Mouse (Mus musculus) forelimb bud, embryonic 11.5 days (tissue): ENCODE data around the gene Klhl23.
A peak's percentile ranks its signal among the peaks of the same experiment; 100 is the strongest.

Experiments used
- DNase-seq: peaks from one replicate; pipeline ENCODE4 v3.0.0-alpha.2; 2012; ENCODE audit warnings: low read depth, low spot score

The Klhl23 gene

GRCm38 (mm10) chr2:69829680-69830079 is 7.9 kb downstream of the Klhl23 start:
- DNase-seq = no peak

GRCm38 (mm10) chr2:69830116-69830515 is 8.4 kb downstream of the Klhl23 start:
- no peak for DNase-seq

GRCm38 (mm10) chr2:69837244-69837967 is 15.7 kb downstream of the Klhl23 start:
- DNase-seq = no peak

- no peak for DNase-seq
Measured at GRCm38 (mm10) chr2:69837996-69838395, 16.3 kb downstream of the Klhl23 start.

- DNase-seq = no peak
Measured at GRCm38 (mm10) chr2:69838707-69839106, 17.0 kb downstream of the Klhl23 start.

- peak; percentile 19 for DNase-seq
Measured at GRCm38 (mm10) chr2:69840261-69840660, 18.5 kb downstream of the Klhl23 start.

- no peak for DNase-seq
Measured at GRCm38 (mm10) chr2:69849215-69849614, 27.5 kb downstream of the Klhl23 start.

GRCm38 (mm10) chr2:69851427-69852058 is 29.8 kb downstream of the Klhl23 start:
- no peak for DNase-seq

- no peak for DNase-seq
Measured at GRCm38 (mm10) chr2:69856392-69856791, 34.6 kb downstream of the Klhl23 start.

- DNase-seq = no peak
Measured at GRCm38 (mm10) chr2:69857882-69858281, 36.1 kb downstream of the Klhl23 start.

- DNase-seq = no peak
Measured at GRCm38 (mm10) chr2:69860972-69861452, 39.3 kb downstream of the Klhl23 start.

- DNase-seq = peak; percentile 93
Measured at GRCm38 (mm10) chr2:69861485-69862091, 39.8 kb downstream of the Klhl23 start, which contains the start of gene Ssb. Gene Ssb, plus strand, starts transcription at chr2:69861562.

- DNase-seq = no peak
Measured at GRCm38 (mm10) chr2:69862117-69862657, 40.4 kb downstream of the Klhl23 start.

GRCm38 (mm10) chr2:69883990-69884391 is 62.2 kb downstream of the Klhl23 start:
- no peak for DNase-seq

- no peak for DNase-seq
Measured at GRCm38 (mm10) chr2:69884581-69884980, 62.8 kb downstream of the Klhl23 start.

- no peak for DNase-seq
Measured at GRCm38 (mm10) chr2:69885050-69885449, 63.3 kb downstream of the Klhl23 start.

- peak; percentile 85 for DNase-seq
Measured at GRCm38 (mm10) chr2:69885451-69886305, 63.9 kb downstream of the Klhl23 start, which contains the start of gene Mettl5. Gene Mettl5, minus strand, starts transcription at chr2:69885615.
